Mouse (Mus musculus): ENCODE results near the gene Bola2.
"Not testable (repeated sequence)": the region's sequence is repeated elsewhere in the genome, so short reads cannot be mapped to it uniquely, and the experiment has no call there.

Bola2 gene

DNA sequence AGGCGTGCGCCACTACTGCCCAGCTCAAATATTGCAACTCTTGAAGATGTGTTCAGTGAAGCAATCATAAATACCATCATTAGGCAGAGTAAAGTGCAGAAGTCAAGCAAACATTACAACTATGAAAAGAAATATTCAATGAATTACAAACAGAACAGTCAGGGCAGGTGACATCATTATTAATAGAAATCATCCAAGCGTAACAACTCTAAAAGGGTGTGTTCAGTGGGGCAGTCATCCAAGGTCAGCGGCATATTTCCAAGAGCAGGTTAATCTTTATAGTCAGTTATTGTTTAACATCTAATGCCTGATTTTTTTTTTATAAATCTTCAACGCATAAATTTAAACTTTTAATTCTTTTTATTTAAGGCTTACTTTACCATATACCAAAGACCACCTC lies 14.0 kb upstream of the Bola2 start:
- no peak for ATAC-seq (ENCODE audit: insufficient number of reproducible peaks, low FRiP score, low TSS enrichment)

DNA sequence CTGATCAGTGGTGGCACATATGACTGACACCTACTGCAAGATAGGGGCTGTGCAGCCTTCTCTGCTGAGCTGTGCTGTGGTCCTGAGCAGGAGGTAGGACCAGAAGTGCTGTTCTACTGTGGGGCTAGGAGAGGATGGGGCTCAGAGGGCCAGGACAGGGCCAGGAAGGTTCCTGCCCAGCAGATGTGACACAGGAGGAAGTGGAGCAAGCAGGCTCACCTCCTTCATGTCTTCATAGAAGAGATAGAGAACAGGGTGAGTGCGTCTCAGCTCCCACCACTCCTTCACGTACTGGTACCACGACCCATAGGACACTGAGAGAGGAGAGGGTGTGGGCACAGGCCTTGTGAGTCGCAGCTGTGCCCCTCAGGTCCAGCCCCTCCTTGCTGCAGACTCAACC lies 7.0 kb upstream of the Bola2 start:
- not testable (repeated sequence) for ATAC-seq (ENCODE audit: insufficient number of reproducible peaks, low FRiP score, low TSS enrichment)

DNA sequence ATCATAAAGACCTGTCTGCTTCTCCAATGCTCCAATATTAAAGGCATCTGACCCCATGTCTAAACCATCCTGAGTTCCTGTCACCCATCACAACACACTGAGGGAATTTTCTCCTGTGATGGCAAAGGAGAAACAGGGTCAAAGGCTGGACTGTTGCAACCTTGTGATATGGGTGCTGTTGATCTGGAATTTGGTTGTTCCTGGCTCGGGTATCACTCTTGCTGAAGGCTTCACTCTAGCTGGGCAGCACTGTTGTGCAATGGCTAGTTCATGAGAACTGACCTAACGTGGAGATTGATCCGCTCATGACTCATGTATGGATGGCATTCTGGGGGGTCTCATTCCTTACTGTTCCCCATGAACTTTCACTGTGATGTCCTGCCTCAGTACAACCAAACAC lies 6.2 kb upstream of the Bola2 start:
- ATAC-seq (ENCODE audit: insufficient number of reproducible peaks, low FRiP score, low TSS enrichment), result no peak

DNA sequence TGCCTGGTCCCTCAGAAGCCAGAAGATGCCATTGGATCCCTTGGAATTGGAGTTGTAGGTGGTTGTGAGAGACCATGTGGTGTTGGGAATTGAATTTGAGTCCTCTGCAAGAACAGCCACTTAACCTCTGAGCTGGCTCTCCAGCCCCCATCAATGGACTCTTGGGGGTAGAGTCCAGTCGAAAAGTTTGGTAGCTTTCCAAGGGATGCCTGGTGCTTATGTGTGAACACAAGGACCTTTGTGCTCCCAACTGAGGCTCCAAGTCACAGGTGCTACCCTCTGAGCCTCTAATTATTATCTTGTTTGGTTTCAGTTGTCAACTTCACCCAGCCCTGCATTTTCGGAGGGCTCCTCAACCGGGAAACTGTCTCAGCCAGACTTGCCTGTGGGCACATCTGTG lies 4.5 kb upstream of the Bola2 start:
- no peak for ATAC-seq (ENCODE audit: insufficient number of reproducible peaks, low FRiP score, low TSS enrichment)

DNA sequence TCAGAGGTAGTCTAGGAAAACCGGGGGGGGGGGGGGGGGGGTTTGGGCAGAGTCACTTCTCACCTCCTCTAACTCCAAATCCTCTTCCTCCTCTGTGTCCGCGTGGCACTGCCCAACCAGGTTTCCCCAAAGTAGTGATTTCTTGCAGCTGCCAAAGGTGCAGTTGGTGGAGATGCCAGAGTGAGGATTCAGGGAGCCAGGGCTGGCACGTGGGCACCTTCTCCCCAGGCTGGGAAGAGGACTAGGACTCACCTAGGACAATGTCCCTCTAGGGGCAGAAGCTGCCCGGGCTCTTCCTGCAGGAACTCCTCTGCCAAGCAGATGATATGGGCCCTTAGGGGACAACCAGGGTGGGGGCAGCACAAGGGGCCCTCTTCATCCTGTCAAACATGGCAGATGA lies 3.5 kb upstream of the Bola2 start:
- no peak for ATAC-seq (ENCODE audit: insufficient number of reproducible peaks, low FRiP score, low TSS enrichment)

DNA sequence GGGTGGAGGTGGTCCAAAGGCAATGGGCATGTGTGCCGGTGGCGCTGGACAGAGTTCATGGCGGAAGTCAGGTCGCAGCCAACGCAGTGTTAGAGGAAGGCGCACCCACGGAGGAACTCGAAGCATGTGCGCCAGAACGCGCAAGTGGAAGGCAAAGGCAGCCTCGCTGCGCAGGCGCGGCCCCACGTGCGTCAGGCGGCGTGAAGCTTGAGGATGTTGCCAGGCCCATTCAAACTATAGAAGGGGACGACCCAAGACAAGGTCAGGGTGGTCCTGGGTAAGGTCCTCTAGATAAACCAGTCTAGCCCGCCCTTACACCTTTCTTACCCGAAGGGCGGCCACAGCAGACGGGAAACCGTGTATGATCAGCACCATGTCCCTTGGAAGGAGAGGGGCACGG lies 2.8 kb upstream of the Bola2 start:
- ATAC-seq (ENCODE audit: insufficient number of reproducible peaks, low FRiP score, low TSS enrichment), result no peak

DNA sequence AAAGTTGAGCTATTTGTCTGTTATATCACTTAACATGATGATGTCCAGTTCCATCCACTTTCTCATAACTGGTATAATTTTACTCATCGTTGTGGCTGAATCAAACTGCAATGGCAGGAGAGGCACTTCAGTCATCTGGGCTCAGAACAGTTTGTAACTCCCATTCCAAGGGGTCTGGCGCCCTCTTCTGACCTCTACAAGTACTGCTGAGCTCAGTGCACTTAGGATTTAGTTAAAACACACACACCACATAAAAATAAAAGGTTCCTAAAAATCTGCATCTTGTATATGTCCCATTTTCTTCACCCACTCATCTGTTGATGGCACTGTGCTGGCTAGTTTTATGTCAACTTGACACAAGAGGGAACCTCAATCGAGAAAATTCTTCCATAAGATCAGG lies 1.9 kb upstream of the Bola2 start:
- ATAC-seq (ENCODE audit: insufficient number of reproducible peaks, low FRiP score, low TSS enrichment), result no peak

DNA sequence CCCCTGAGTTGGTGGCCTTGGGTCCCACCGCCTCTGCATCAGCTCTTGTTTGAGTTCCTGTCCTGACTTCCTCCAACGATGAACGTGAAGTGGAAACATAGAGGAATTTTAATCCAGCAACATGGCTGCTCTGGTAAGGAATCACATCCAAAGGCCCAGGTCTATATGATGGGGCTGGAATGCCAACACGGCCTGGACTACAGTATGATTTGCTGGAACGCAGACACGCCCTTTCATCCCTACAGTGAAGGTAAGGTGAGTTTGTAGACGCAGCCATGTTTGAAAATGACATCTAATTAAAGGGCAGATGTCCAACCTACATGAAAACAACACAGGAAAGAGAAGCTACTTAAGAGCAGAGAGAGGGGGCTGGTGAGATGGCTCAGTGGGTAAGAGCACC lies 1.4 kb upstream of the Bola2 start:
- no peak for ATAC-seq (ENCODE audit: insufficient number of reproducible peaks, low FRiP score, low TSS enrichment)

DNA sequence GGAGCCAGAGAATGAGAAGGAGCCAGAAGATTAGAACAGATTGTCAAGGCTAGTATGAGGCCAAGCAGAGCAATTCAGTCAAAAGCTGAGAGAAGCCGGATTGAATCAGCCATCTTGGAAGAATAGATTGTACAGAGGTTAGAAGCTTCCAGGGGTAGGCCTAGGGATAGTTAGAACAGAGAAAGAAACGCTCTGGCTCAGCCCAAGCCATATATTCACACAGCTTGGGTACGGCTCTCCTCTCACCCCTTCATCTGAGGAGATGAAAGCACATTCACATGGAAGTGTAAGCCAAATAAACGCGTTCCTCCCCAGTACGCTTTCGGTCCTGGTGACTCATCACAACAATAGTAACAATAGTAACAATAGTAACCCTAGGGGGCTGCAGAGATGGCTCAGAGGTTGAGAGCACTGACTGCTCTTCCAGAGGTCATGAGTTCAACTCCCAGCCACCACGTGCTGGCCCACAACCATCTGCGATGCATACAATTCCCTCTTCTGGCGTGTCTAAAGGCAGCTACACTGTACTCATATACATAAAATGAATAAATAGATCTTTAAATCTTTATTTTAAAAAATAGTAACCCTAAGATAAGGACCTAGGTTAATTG lies 655 bp upstream of the Bola2 start:
- no peak for ATAC-seq (ENCODE audit: insufficient number of reproducible peaks, low FRiP score, low TSS enrichment)

DNA sequence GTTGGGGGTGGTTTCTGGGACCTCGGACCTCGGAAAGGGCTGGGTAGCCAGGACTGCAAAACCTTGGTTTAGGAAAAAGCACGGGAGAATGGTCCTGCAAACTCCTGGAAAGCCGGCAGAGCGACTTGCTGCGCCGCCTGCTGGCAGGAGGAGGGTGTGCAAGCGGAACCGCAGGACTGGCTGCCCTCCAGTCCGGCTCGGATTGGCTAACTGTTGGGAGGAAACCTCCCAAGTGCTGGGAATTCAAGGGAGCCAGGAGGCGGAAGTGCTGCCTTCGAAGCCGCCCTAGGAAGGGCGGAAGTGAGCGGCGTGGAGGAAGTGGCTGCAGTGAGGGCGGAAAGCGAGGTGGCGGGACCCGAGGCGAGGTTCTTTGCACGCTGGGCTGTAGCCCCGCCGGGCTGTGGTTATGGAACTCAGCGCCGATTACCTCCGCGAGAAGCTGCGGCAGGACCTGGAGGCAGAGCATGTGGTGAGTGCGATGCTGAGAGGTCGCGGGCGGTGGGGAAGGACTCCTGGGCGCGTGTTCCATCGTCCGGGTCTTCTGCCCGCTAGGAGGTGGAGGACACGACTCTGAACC lies 518 bp downstream of the Bola2 start, which contains the start of gene Slx1b:
Gene Slx1b (minus strand): TSS at position 154 of the 577 bp plus-strand sequence.
- peak; percentile 89 for ATAC-seq (ENCODE audit: insufficient number of reproducible peaks, low FRiP score, low TSS enrichment)

DNA sequence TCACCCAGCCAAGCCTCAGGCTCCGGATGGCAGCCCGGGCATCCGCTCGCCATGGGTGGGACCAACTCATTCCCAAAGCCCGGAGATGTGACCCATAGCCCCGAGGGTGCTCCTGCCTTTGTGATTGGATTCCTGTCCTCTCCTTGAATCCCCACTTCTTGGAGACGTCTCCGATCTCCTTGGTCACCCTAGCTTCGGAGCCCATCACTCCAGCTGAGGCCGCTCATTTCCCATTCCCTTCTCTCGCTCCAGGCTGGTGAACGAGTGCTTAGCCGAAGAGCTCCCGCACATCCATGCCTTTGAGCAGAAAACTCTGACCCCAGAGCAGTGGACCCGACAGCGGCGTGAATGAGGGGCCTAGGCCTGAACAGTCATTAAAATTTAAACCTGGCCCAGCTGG lies 1.1 kb downstream of the Bola2 start:
- no peak for ATAC-seq (ENCODE audit: insufficient number of reproducible peaks, low FRiP score, low TSS enrichment)

DNA sequence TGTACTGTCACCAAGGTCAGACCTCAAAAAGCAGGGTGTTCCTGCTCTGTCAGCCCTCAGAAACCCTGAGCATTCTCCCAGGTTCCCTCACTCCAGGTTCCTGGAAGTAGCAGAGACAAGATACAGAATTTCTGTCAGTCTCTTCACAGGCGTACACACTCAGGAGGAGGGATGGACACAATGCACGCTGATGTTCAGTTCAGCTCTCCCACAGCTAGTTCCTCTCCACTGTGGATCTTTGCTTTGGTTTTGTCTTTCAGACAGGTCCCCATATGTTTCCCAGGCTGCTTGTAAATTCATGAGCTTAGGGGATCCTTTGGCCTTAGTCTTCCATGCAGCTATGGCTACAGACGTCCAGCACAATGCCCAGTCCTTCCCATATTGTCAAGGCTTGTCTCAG lies 1.7 kb downstream of the Bola2 start:
- ATAC-seq (ENCODE audit: insufficient number of reproducible peaks, low FRiP score, low TSS enrichment), result no peak

DNA sequence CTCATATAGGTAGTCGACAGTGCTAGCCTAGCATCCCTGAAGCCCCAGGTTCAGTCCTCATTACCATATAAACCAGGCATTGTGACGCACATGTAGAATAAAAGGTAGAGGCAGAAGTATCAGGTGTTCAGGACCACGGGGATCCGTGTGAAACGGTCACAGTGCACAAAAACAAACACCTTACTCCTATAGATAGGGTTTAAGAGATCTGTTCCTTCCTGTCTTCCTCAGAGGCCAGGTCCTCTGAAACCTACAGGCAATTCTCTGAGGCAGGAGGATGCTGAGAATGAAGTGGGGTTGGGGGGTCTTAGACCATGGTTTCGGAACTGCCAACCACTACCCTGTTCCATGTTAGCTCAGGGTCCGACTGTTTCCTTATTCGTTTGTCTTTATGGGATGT lies 2.6 kb downstream of the Bola2 start:
- no peak for ATAC-seq (ENCODE audit: insufficient number of reproducible peaks, low FRiP score, low TSS enrichment)

DNA sequence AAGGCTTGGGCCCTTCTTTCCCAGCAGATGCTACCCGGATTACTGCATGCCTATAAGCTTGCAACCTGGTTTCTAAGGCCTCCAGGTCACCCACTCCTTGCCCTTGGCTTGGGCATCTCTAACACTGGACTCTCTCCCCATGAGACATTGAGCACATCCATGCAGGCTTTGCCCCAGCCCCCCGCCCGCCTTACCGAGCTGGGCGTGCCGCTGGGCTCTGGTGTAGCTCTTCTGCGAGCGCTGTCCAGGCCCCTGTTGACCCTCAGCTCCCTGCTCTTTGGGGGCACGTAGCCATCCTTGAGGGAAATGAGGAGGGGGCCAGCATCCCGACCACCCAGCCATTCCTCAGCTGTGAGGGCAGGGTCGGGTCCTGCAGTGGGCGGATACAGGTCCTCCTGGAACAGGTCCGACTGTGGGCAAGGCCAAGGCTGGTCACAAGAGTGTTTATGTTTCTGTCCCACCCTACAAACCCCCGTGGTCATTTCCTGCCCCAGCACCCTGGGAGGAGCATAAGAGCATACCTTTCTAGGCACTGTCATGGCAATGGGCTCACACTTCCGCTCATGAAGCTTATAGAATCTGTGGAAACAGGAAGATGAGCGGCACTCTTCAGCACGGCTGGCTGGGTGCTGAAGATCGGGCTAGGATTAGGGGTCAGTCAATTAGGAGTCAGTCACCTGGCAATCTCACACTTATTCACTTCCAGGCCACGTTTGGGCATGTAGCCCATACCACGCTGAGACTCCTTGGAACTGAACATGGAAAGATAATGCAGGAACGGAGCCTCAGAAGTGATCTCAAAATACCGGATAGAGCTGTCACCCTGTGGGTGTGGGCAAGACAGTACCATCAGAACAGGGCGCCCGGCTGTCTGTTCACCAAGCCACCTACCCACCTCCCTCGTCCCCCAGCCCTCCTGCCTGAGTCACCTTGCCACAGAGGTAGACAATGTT lies 5.1 kb downstream of the Bola2 start:
- no peak for ATAC-seq (ENCODE audit: insufficient number of reproducible peaks, low FRiP score, low TSS enrichment)

DNA sequence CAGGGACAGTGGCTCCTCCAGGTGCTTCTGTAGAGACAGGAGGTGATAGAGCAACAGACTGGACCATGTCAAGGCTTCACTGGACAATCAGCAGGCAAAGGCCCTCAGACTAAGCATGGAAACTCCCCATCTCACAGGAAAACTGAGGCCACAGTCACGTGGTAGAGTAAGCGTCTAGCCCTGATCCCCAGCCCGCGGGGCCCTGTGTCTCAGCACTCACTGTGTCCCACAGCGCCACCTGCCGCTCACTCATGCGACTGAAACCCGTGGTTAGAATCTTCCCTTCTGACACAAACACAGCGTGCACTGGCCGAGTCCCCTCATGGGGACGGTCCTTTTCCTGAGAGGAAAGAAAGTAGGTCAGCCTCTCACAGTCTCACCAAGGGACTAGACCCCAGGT lies 5.9 kb downstream of the Bola2 start:
- ATAC-seq (ENCODE audit: insufficient number of reproducible peaks, low FRiP score, low TSS enrichment), result 0 out of 2 replicates have a peak, but pooled peaks have one; percentile 23

DNA sequence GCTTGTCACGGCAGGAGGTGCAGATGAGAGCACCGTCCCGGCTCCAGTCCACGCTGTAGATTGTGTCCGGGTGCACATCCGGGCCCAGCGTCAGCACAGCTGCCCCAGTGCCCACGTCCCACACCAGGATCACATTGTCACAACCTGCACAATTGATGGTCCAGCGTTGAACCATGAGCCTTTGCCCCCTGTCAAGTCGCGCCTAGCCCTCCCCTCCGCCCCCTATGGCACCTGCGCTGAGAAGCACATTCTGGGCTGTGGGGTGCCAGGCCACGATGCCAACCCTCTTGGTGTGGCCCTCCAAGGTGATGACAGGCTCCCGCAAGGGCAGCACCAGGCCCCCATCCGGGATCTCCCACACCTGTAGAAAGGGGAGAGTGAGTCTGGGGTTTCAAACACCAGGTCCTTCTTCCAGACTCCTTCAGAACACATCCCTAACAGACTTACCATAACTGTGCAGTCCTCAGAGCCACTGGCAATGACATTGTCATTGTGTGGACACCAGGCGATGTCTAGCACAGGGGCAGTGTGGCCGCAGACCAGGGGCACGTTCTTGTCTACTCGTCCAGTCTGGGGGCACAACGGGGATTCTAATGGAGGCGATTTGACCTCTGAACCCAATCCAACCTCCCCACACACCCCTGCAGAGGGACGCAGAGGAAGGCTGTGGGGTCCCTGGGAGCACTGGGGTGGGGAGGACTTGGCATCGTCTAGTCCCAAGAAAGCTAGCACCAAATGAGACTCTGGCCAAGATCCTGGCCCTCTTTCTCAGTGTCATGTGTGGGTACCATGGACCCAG lies 6.6 kb downstream of the Bola2 start:
- ATAC-seq (ENCODE audit: insufficient number of reproducible peaks, low FRiP score, low TSS enrichment), result no peak

DNA sequence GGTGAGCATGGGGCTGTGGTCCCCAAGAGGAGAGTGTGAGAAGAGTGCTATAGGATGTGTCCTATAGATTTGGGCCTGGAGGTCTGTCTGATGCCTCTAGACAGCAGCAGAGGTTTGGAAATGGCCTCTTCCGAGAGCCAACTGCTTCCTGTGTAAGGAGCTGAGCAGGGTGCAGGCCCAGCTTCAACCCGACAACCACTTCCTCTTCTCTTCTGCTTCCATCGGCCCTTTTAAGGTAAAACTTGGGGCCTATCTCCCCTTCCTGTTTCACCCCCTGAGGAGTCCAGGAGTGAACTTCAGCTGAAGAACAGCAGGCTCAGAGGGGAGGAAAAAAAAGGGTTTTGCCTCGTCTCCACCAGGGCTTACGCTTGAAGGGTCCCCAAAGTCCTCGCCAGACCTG lies 7.2 kb downstream of the Bola2 start:
- ATAC-seq (ENCODE audit: insufficient number of reproducible peaks, low FRiP score, low TSS enrichment), result no peak

DNA sequence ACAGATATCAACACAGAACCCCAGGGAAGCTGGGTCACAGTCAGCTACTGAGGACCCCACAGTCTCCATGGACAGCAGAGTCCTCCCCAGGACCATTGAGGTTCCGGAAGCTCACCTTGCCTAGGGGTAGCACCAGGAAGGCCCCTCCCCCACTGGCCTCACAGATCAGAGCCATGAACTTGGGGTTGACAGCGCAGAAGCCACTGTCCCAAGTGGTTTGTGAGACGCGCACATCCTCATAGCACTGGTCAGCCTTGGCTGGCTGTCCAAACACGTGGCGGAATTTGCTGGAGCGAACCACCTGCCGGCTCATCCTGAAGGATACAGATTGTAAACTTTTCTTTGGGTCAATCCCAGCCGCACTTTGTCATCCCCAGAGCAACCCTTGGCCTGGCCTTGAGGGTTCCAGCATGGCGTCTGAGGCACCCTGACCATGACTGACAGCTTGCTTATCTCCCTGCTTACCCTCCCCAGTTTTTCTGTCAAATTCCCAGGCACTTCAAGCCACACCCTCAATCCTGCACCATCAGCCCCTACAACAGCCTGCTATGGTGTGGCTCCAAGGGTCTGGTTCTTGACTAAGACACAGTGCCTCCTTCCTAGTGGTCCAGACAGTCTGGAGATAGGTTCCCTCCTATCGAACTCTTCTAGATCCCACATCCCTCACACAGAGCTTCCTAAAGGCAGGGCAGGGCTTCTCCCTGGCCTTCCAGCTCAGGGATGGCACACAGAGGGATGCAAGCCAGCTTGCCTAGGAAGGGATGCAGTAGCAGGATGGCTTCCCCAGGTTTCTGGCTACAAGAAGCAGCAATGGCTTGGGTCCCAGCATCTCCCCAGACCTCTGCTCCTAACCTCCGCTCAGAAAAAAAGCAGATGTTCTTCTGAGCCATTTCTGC lies 7.9 kb downstream of the Bola2 start:
- no peak for ATAC-seq (ENCODE audit: insufficient number of reproducible peaks, low FRiP score, low TSS enrichment)

DNA sequence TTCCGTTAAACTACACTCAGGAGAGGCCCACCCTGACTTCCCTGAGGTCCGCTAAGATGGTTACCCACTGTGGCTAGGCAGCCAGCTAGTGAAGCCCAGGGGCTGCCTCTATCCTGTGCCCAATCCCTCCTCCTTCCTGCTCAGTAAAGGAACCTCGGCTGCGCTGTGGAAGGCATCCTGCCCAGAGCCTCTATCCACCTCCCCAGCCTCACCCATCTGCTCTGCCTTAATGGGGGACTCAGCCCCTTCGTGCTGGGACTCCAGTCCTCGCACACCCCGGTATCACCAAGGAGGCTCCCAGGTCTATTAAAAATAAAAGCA lies 8.5 kb downstream of the Bola2 start:
- 0 out of 2 replicates have a peak, but pooled peaks have one; percentile 12 for ATAC-seq (ENCODE audit: insufficient number of reproducible peaks, low FRiP score, low TSS enrichment)
